Mouse (Mus musculus): ENCODE measurements around the gene Tmem60. TPM values are rescaled to one million over a fixed set of nuclear protein-coding genes. Genes with fewer than 3 reads are reported as not detected.

Gene Tmem60
- polyA plus RNA-seq, 1 experiment, result 35.6 TPM

GRCm38 (mm10) chr5:20930430-20930829 lies 48.4 kb downstream of the Tmem60 start:
- H3K4me1 ChIP-seq (ENCODE audit: control insufficient read depth, insufficient read depth, low read length), result peaks cover 1% of the 10 kb centered on the region
- H3K4me3 ChIP-seq (ENCODE audit: insufficient read depth, low read length), result no peak overlapping the region

GRCm38 (mm10) chr5:20931300-20931699 lies 49.3 kb downstream of the Tmem60 start:
- no peak overlapping the region for H3K27ac ChIP-seq (ENCODE audit: insufficient read depth, low read length)
- H3K4me3 ChIP-seq (ENCODE audit: insufficient read depth, low read length), result no peak overlapping the region
- TF ChIP-seq CTCF (IDR thresholded peaks at IDR 0.05; ENCODE audit: extremely low read depth, insufficient read depth, low read length) (no peak), POLR2A (IDR thresholded peaks at IDR 0.05; ENCODE audit: extremely low read depth, insufficient read depth, low read length) (no peak)
- H3K4me1 ChIP-seq (ENCODE audit: control insufficient read depth, insufficient read depth, low read length), result peaks cover 1% of the 10 kb centered on the region

More at GRCm38 (mm10) chr5:20930430-20930829, 48.4 kb downstream of the Tmem60 start:
- TF ChIP-seq CTCF (IDR thresholded peaks at IDR 0.05; ENCODE audit: extremely low read depth, insufficient read depth, low read length) (no peak), POLR2A (IDR thresholded peaks at IDR 0.05; ENCODE audit: extremely low read depth, insufficient read depth, low read length) (no peak)
- H3K27ac ChIP-seq (ENCODE audit: insufficient read depth, low read length), result no peak overlapping the region

GRCm38 (mm10) chr5:20932585-20932984 lies 50.6 kb downstream of the Tmem60 start:
- no peak overlapping the region for H3K4me3 ChIP-seq (ENCODE audit: insufficient read depth, low read length)
- peaks cover 1% of the 10 kb centered on the region for H3K4me1 ChIP-seq (ENCODE audit: control insufficient read depth, insufficient read depth, low read length)
- TF ChIP-seq POLR2A (IDR thresholded peaks at IDR 0.05; ENCODE audit: extremely low read depth, insufficient read depth, low read length), result no peak
- no peak for TF ChIP-seq CTCF (IDR thresholded peaks at IDR 0.05; ENCODE audit: extremely low read depth, insufficient read depth, low read length)
- H3K27ac ChIP-seq (ENCODE audit: insufficient read depth, low read length), result no peak overlapping the region

- TF ChIP-seq POLR2A (IDR thresholded peaks at IDR 0.05; ENCODE audit: extremely low read depth, insufficient read depth, low read length) (no peak), CTCF (IDR thresholded peaks at IDR 0.05; ENCODE audit: extremely low read depth, insufficient read depth, low read length) (no peak)
- no peak overlapping the region for H3K27ac ChIP-seq (ENCODE audit: insufficient read depth, low read length)
- no peak overlapping the region for H3K4me3 ChIP-seq (ENCODE audit: insufficient read depth, low read length)
- H3K4me1 ChIP-seq (ENCODE audit: control insufficient read depth, insufficient read depth, low read length), result peaks cover 6% of the 10 kb centered on the region
Observed at GRCm38 (mm10) chr5:20935934-20936333, 53.9 kb downstream of the Tmem60 start.

Other genes starting within 250 kb of the Tmem60 start
- 8.8 and 10.2 TPM in 2 replicates for gene Phtf2, start 67 bp upstream of the Tmem60 start, polyA plus RNA-seq (2012; rRNA removed)
- gene Rsbn1l, start 74.2 kb downstream of the Tmem60 start, polyA plus RNA-seq (2012; rRNA removed), result 9.1 and 9.7 TPM in 2 replicates
- 54.2 and 58.6 TPM in 2 replicates for gene Ptpn12, start 173.7 kb downstream of the Tmem60 start, polyA plus RNA-seq (2012; rRNA removed)

Measured in cortical plate, adult 2 months (tissue).